Mouse (Mus musculus): ENCODE results near the gene Gm3047. TPM values are rescaled to one million over a fixed set of nuclear protein-coding genes. Genes with fewer than 3 reads are reported as not detected.

The Gm3047 gene
- not detected for polyA plus RNA-seq (2014; fragmentation: Illumina TruSeq; extraction: RNeasy Lipid Tissue Mini Kit (QIAGEN cat#74804); ENCODE audit: low read depth, low replicate concordance)

DNA sequence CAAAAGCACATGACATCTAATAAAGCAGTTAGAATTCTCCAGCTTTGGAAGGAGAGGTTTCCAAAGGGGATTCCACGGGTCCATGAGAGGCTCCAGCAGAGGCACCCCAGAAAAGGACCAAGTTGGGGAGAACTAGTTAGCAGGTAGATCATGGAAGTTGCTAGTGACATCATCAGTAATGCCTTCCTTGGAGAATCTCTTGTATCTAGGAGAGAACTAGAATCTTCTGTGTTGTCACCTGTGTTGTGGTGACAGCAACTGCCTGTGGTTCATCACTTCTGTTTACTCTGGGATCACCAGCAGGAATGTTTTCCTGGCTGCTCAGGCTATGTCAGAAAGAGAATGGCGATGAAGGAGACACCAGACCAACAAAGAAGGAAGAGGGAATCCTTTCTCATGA, at the start of gene Gm3047:
TSS of gene Gm3047 (plus strand) at position 301 of the 400 bp plus-strand sequence.

Other genes starting within 250 kb of the Gm3047 start
- gene Gm3149, start 238.1 kb upstream of the Gm3047 start, polyA plus RNA-seq (2014; fragmentation: Illumina TruSeq; extraction: RNeasy Lipid Tissue Mini Kit (QIAGEN cat#74804); ENCODE audit: low read depth, low replicate concordance) = not detected
- not detected for gene 2610042L04Rik, start 220.6 kb upstream of the Gm3047 start, polyA plus RNA-seq (2014; fragmentation: Illumina TruSeq; extraction: RNeasy Lipid Tissue Mini Kit (QIAGEN cat#74804); ENCODE audit: low read depth, low replicate concordance)
- gene Gm3159, start 157.9 kb upstream of the Gm3047 start, polyA plus RNA-seq (2014; fragmentation: Illumina TruSeq; extraction: RNeasy Lipid Tissue Mini Kit (QIAGEN cat#74804); ENCODE audit: low read depth, low replicate concordance) = not detected
- gene Gm3164, start 140.0 kb upstream of the Gm3047 start, polyA plus RNA-seq (2014; fragmentation: Illumina TruSeq; extraction: RNeasy Lipid Tissue Mini Kit (QIAGEN cat#74804); ENCODE audit: low read depth, low replicate concordance) = 0.88 TPM
- 3.5 TPM for gene Gm3173, start 124.4 kb upstream of the Gm3047 start, polyA plus RNA-seq (2014; fragmentation: Illumina TruSeq; extraction: RNeasy Lipid Tissue Mini Kit (QIAGEN cat#74804); ENCODE audit: low read depth, low replicate concordance)
- not detected for gene Gm3182, start 73.7 kb upstream of the Gm3047 start, polyA plus RNA-seq (2014; fragmentation: Illumina TruSeq; extraction: RNeasy Lipid Tissue Mini Kit (QIAGEN cat#74804); ENCODE audit: low read depth, low replicate concordance)
- gene Gm8159, start 76.9 kb downstream of the Gm3047 start, polyA plus RNA-seq (2014; fragmentation: Illumina TruSeq; extraction: RNeasy Lipid Tissue Mini Kit (QIAGEN cat#74804); ENCODE audit: low read depth, low replicate concordance) = not detected
- gene Gm3239, start 108.8 kb downstream of the Gm3047 start, polyA plus RNA-seq (2014; fragmentation: Illumina TruSeq; extraction: RNeasy Lipid Tissue Mini Kit (QIAGEN cat#74804); ENCODE audit: low read depth, low replicate concordance) = not detected
- gene Gm7876, start 153.8 kb downstream of the Gm3047 start, polyA plus RNA-seq (2014; fragmentation: Illumina TruSeq; extraction: RNeasy Lipid Tissue Mini Kit (QIAGEN cat#74804); ENCODE audit: low read depth, low replicate concordance) = not detected
- not detected for gene Gm3252, start 171.4 kb downstream of the Gm3047 start, polyA plus RNA-seq (2014; fragmentation: Illumina TruSeq; extraction: RNeasy Lipid Tissue Mini Kit (QIAGEN cat#74804); ENCODE audit: low read depth, low replicate concordance)
- gene Gm9602, start 220.9 kb downstream of the Gm3047 start, polyA plus RNA-seq (2014; fragmentation: Illumina TruSeq; extraction: RNeasy Lipid Tissue Mini Kit (QIAGEN cat#74804); ENCODE audit: low read depth, low replicate concordance) = not detected

Measured in sigmoid colon, adult 10 weeks (tissue).